Mouse (Mus musculus): ENCODE results near the gene Slf1.

DNA sequence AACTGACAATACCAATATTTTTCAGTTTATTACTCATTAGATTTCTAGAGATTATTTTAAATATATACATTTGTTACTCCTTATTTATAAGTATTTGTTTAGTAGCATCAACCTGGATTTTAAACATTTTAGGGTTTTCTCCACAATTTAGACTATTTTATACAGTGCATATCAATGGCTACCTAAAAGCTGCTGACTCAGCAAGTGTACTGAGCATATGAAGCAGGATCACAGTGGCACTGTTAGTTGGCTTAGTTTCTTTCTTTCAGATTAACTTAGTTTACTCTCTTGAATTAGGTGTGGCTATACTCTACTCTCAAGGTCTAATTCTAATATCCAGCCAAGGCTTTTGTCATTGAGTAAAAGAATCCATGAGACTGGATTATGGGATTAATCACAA, 27.5 kb downstream of the Slf1 start:
- TF ChIP-seq CTCF (IDR thresholded peaks at IDR 0.05; ENCODE audit: borderline replicate concordance, extremely low read depth, insufficient read depth, insufficient read length) (no peak), POLR2A (IDR thresholded peaks at IDR 0.05; ENCODE audit: borderline replicate concordance, extremely low read depth, insufficient read depth, insufficient read length, poor library complexity, severe bottlenecking) (no peak)

All from brain, embryonic 14.5 days (tissue).